Mouse (Mus musculus) T-helper 17 cell (primary cell): ENCODE measurements around the gene Tagap.

Experiments used
- in situ Hi-C, 2 experiments: fragments of 300-600 bp; cut with MboI, MseI; formaldehyde crosslinking; loops; 1 replicate in 1 of 2; 2 replicates in 1 of 2; pipeline ENCODE4 v1.15.1; 2025; ENCODE audit warnings: high pct_unique_total_duplicates in 2 of 2

Gene Tagap

GRCm38 (mm10) chr17:7925413-7926160 is at the start of gene Tagap:
Gene Tagap (plus strand): TSS chr17:7926000.
- in situ Hi-C loops, result loop anchor here (5.0 kb wide), 1 partner anchor 53 kb away; no protein-coding TSS in a partner anchor

- in situ Hi-C loops, result loop anchor here in 1 of 2 experiments (10.0 kb wide), 2 partner anchors 288 to 962 kb away; partner anchors contain the start of gene Fgfr1op
Observed at GRCm38 (mm10) chr17:7876541-7876940, 49.3 kb upstream of the Tagap start.

- in situ Hi-C loops, result loop anchor here in 1 of 2 experiments (10.0 kb wide), 2 partner anchors 288 to 962 kb away; partner anchors contain the start of gene Fgfr1op
Observed at GRCm38 (mm10) chr17:7877191-7877764, 48.5 kb upstream of the Tagap start.

- in situ Hi-C loops, result loop anchor here in 1 of 2 experiments (10.0 kb wide), 2 partner anchors 287 to 963 kb away; partner anchors contain the start of gene Fgfr1op
Observed at GRCm38 (mm10) chr17:7877878-7878277, 47.9 kb upstream of the Tagap start.

- in situ Hi-C loops, result loop anchor here in 1 of 2 experiments (10.0 kb wide), 2 partner anchors 285 to 965 kb away; partner anchors contain the start of gene Fgfr1op
Observed at GRCm38 (mm10) chr17:7879529-7879928, 46.3 kb upstream of the Tagap start.

- in situ Hi-C loops, result no loop called here
Observed at GRCm38 (mm10) chr17:7883126-7883525, 42.7 kb upstream of the Tagap start.

GRCm38 (mm10) chr17:7884606-7885005 is 41.2 kb upstream of the Tagap start:
- in situ Hi-C loops, result no loop called here

GRCm38 (mm10) chr17:7887071-7887815 is 38.6 kb upstream of the Tagap start:
- in situ Hi-C loops, result no loop called here

GRCm38 (mm10) chr17:7888291-7888690 is 37.5 kb upstream of the Tagap start:
- in situ Hi-C loops, result no loop called here

GRCm38 (mm10) chr17:7889026-7889425 is 36.8 kb upstream of the Tagap start:
- in situ Hi-C loops, result no loop called here

GRCm38 (mm10) chr17:7892676-7893075 is 33.1 kb upstream of the Tagap start:
- in situ Hi-C loops, result no loop called here

GRCm38 (mm10) chr17:7894094-7894493 is 31.7 kb upstream of the Tagap start:
- in situ Hi-C loops, result no loop called here

- in situ Hi-C loops, result no loop called here
Observed at GRCm38 (mm10) chr17:7896047-7896635, 29.7 kb upstream of the Tagap start.

- in situ Hi-C loops, result no loop called here
Observed at GRCm38 (mm10) chr17:7897120-7897519, 28.7 kb upstream of the Tagap start.

- in situ Hi-C loops, result no loop called here
Observed at GRCm38 (mm10) chr17:7897756-7898155, 28.0 kb upstream of the Tagap start.

GRCm38 (mm10) chr17:7899233-7899632 is 26.6 kb upstream of the Tagap start:
- in situ Hi-C loops, result no loop called here

GRCm38 (mm10) chr17:7899961-7900360 is 25.8 kb upstream of the Tagap start:
- in situ Hi-C loops, result no loop called here

- in situ Hi-C loops, result no loop called here
Observed at GRCm38 (mm10) chr17:7901536-7901935, 24.3 kb upstream of the Tagap start.

GRCm38 (mm10) chr17:7902362-7902761 is 23.4 kb upstream of the Tagap start:
- in situ Hi-C loops, result no loop called here

- in situ Hi-C loops, result no loop called here
Observed at GRCm38 (mm10) chr17:7904992-7905391, 20.8 kb upstream of the Tagap start.

- in situ Hi-C loops, result no loop called here
Observed at GRCm38 (mm10) chr17:7905936-7906685, 19.7 kb upstream of the Tagap start.
